Mouse (Mus musculus) ES-CJ7 (cell line): ENCODE measurements at regions not wholly inside any gene's neighbourhood (a gene's known extent, or its start where the extent isn't known, plus 50 kb on each side); places are given as distances from the start of the nearest gene placed in this dataset.

ENCODE experiments used
- DNase-seq: peaks from one replicate; pipeline ENCODE4 v3.0.0; 2011; ENCODE audit warnings: low read depth, low spot score

- DNase-seq, result peak; percentile 46
Measured at GRCm38 (mm10) chr1:95397188-95397587, 83.8 kb downstream of the Fam174a start.

- no peak for DNase-seq
Measured at GRCm38 (mm10) chr1:95399764-95400163, 86.3 kb downstream of the Fam174a start.

- no peak for DNase-seq
Measured at GRCm38 (mm10) chr1:95422253-95422652, 108.8 kb downstream of the Fam174a start.

- no peak for DNase-seq
Measured at GRCm38 (mm10) chr1:95425420-95425819, 112.0 kb downstream of the Fam174a start.

- DNase-seq, result no peak
Measured at GRCm38 (mm10) chr1:95437155-95437554, 123.7 kb downstream of the Fam174a start.

- no peak for DNase-seq
Measured at GRCm38 (mm10) chr1:95445541-95445940, 132.1 kb downstream of the Fam174a start.

- no peak for DNase-seq
Measured at GRCm38 (mm10) chr1:95448962-95449558, 135.6 kb downstream of the Fam174a start.

- DNase-seq, result no peak
Measured at GRCm38 (mm10) chr1:95450920-95451332, 137.5 kb downstream of the Fam174a start.

GRCm38 (mm10) chr1:95451755-95452154 lies 138.3 kb downstream of the Fam174a start:
- peak; percentile 97 for DNase-seq

GRCm38 (mm10) chr1:95454246-95454645 lies 140.8 kb downstream of the Fam174a start:
- DNase-seq, result no peak

GRCm38 (mm10) chr1:95459355-95459754 lies 145.9 kb downstream of the Fam174a start:
- no peak for DNase-seq

GRCm38 (mm10) chr1:95468095-95468494 lies 154.7 kb downstream of the Fam174a start:
- no peak for DNase-seq

GRCm38 (mm10) chr1:95468772-95469171 lies 155.3 kb downstream of the Fam174a start:
- no peak for DNase-seq

GRCm38 (mm10) chr1:95470491-95470890 lies 157.1 kb downstream of the Fam174a start:
- DNase-seq, result no peak

GRCm38 (mm10) chr1:95493004-95493403 lies 174.4 kb downstream of the St8sia4 start:
- no peak for DNase-seq

GRCm38 (mm10) chr1:95500671-95501070 lies 166.7 kb downstream of the St8sia4 start:
- peak; percentile 74 for DNase-seq

- no peak for DNase-seq
Measured at GRCm38 (mm10) chr1:95508718-95509117, 158.7 kb downstream of the St8sia4 start.

- no peak for DNase-seq
Measured at GRCm38 (mm10) chr1:95528726-95529125, 138.6 kb downstream of the St8sia4 start.

GRCm38 (mm10) chr1:95531017-95531416 lies 136.4 kb downstream of the St8sia4 start:
- DNase-seq, result no peak
